Mouse (Mus musculus) kidney, postnatal 4 days (tissue): ENCODE measurements around the gene Pign.

Experiments used
- DNase-seq, 2 experiments: peaks; one replicate each; pipeline ENCODE4 v3.0.0; 2021; ENCODE audit warnings: mixed read lengths in 2 of 2

Gene Pign

GRCm38 (mm10) chr1:105563821-105564220, 99.7 kb downstream of the Pign start:
- DNase-seq = no peak

- no peak for DNase-seq
Measured at GRCm38 (mm10) chr1:105556078-105556477, 107.4 kb downstream of the Pign start.

GRCm38 (mm10) chr1:105555192-105555718, 108.2 kb downstream of the Pign start:
- peak in 1 of 2 experiments; percentile 9 for DNase-seq

- DNase-seq = no peak
Measured at GRCm38 (mm10) chr1:105553130-105553529, 110.3 kb downstream of the Pign start.

- DNase-seq = no peak
Measured at GRCm38 (mm10) chr1:105550163-105550562, 113.3 kb downstream of the Pign start.

GRCm38 (mm10) chr1:105549648-105550047, 113.8 kb downstream of the Pign start:
- DNase-seq = no peak

- no peak for DNase-seq
Measured at GRCm38 (mm10) chr1:105543051-105543450, 120.4 kb downstream of the Pign start.

GRCm38 (mm10) chr1:105523768-105524167, 139.7 kb downstream of the Pign start:
- no peak for DNase-seq

GRCm38 (mm10) chr1:105522321-105522720, 141.2 kb downstream of the Pign start:
- DNase-seq = no peak

- DNase-seq = no peak
Measured at GRCm38 (mm10) chr1:105518101-105518500, 145.4 kb downstream of the Pign start.

- DNase-seq = no peak
Measured at GRCm38 (mm10) chr1:105507116-105507515, 156.4 kb downstream of the Pign start.

- DNase-seq = no peak
Measured at GRCm38 (mm10) chr1:105492626-105493025, 170.9 kb downstream of the Pign start.

- no peak for DNase-seq
Measured at GRCm38 (mm10) chr1:105489456-105489855, 174.0 kb downstream of the Pign start.

GRCm38 (mm10) chr1:105487037-105487436, 176.4 kb downstream of the Pign start:
- DNase-seq = no peak
